Mouse (Mus musculus): ENCODE data around the gene Srgap3.

- TF ChIP-seq TAL1 (IDR thresholded peaks at IDR 0.05; ENCODE audit: low read length) (no peak), GATA1 (IDR thresholded peaks at IDR 0.05; ENCODE audit: low read length) (no peak)
Measured at GRCm38 (mm10) chr6:112967359-112967758, 20.3 kb upstream of the Srgap3 start.

Measured in erythroblast, embryonic 14.5 days (primary cell).